Mouse (Mus musculus) heart, postnatal 10 days (tissue): ENCODE results near the gene Pdxk. TPM values are rescaled to one million over a fixed set of nuclear protein-coding genes. Genes with fewer than 3 reads are reported as not detected.

Experiments used
- DNase-seq, 2 experiments: peaks; one replicate each; pipeline ENCODE4 v3.0.0; 2021
- intact Hi-C: fragments of 180-260 bp; cut with DNase I; formaldehyde crosslinking; loops from one replicate; pipeline ENCODE4 v1.15.1; 2025
- total RNA-seq, 2 experiments: library from RNA; stranded (reverse); gene quantifications; 2 replicates each; pipeline ENCODE4 v1.2.3; 2021

The Pdxk gene
- total RNA-seq, 2 experiments from 2014 or later, result 9.4 to 10.0 TPM

DNA sequence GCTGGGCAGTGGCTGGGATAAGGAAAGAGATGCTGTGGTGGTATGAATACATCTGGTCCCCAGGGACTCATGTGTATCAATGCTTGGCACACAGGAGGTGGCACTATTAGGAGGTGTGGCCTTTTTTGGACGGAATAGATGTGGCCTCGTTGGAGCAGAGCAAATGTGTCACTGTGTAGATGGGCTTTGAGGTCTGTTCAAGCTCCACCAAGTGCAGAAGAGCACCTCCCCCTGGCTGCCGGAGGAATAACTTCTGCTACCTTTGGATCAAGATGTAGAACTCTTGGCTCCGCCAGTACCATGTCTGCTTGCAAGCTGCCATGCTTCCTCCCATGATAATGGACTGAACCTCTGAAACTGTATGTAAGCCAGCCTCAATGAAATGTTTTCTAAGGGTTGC lies 3.0 kb downstream of the Pdxk start:
- no peak for DNase-seq

GRCm38 (mm10) chr10:78460463-78460862 lies 4.3 kb downstream of the Pdxk start:
- intact Hi-C loops, result no loop called here
- peak in 1 of 2 experiments; percentile 31 for DNase-seq

More for the DNA sequence above, 3.0 kb downstream of the Pdxk start:
- intact Hi-C loops, result no loop called here

GRCm38 (mm10) chr10:78458348-78459111 lies 6.2 kb downstream of the Pdxk start:
- intact Hi-C loops, result no loop called here
- DNase-seq, result peak; percentile 43 to 56

- DNase-seq, result peak; percentile 67
- intact Hi-C loops, result no loop called here
These were observed 7.1 kb downstream of the Pdxk start for GRCm38 (mm10) chr10:78457495-78458347.

- DNase-seq, result no peak
- intact Hi-C loops, result no loop called here
These were observed 8.1 kb downstream of the Pdxk start for GRCm38 (mm10) chr10:78456696-78457095.

DNA sequence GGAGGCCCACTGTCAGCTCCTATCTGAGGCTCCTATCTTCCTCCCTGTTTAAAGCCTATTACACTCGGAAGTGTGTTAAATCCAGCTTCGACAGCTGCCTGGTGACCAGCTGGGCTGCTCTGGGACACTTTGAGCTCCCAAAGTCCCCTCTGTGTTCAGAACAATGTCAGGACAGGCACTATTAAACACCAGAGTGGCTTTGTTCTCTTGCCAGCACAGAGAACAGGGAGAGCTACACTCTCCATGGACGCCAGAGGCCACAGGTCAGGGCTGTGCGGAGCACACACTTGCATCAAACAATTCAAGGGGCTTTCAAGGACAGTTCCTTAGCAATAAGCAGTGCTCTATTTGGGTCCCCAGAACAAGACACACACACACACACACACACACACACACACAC lies 12.1 kb downstream of the Pdxk start:
- intact Hi-C loops, result no loop called here
- no peak for DNase-seq

GRCm38 (mm10) chr10:78450761-78451160 lies 14.0 kb downstream of the Pdxk start:
- DNase-seq, result no peak
- intact Hi-C loops, result no loop called here

DNA sequence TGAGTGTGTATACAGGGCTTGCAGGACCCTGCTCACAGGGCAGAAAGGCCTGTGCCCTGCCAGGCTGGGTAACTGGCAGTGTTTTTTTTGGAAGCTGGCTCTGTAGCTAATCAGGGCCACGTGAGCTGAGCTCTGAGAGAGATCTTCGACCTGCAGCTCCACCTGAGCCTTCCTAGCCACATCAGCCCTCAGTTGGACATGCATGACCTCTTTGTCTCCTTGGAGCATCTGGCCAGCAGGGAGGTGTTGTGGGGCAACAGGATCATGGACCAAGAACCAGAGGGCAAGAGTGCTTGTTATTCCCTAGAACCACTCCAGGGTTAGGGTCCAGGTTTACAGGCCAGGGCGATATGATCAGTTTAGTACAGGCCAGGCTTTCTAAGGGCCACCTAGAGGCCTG lies 17.4 kb downstream of the Pdxk start:
- DNase-seq, result no peak
- intact Hi-C loops, result no loop called here

- DNase-seq, result no peak
- intact Hi-C loops, result no loop called here
These were observed 18.6 kb downstream of the Pdxk start for GRCm38 (mm10) chr10:78446195-78446594.

- intact Hi-C loops, result no loop called here
- no peak for DNase-seq
These were observed 22.5 kb downstream of the Pdxk start for GRCm38 (mm10) chr10:78442292-78442691.

GRCm38 (mm10) chr10:78441606-78442005 lies 23.2 kb downstream of the Pdxk start:
- intact Hi-C loops, result loop anchor here (2.0 kb wide), 1 partner anchor 45 kb away; no protein-coding TSS in a partner anchor
- DNase-seq, result no peak

DNA sequence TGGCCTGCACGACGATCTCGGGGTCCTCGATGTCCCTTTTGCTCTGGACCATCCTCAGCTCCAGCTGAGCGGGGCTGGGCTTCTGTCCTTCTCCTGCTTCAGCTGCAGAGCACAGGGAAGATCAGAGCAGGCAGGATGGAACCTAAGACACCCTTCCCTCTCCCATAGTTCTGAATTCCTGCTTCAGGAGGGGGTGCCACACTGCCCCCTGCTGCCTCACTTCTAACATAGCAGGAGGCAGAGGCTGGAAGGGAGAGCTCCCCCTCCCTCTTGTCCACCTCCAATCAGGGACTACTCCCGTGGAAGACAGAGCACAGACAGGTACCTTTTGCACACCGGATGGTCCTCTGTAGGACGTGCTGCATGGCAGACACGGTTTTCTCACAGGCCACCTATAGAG lies 24.0 kb downstream of the Pdxk start:
- intact Hi-C loops, result loop anchor here (2.0 kb wide), 1 partner anchor 46 kb away; no protein-coding TSS in a partner anchor
- DNase-seq, result peak in 1 of 2 experiments; percentile 42

DNA sequence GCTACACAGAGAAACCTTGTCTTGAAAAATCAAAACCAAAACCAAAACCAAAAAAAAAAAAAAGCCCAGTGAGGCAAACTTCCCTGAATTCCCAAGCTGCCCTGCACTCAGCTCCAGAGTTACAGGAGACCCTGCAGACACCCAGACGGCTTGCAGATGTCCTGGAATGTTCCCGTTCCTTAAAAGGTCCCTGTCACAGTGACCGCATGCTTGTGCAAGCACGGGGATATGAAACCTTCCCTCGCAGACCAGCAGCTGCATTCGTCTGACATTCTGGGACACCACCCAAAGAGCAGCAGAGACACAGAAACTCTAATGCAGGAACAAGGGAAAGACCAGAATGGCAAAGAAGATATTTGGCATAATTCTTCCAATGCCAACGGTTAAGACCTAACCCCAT lies 24.8 kb downstream of the Pdxk start:
- intact Hi-C loops, result loop anchor here (2.0 to 10.0 kb wide), 2 partner anchors 47 to 165 kb away; no protein-coding TSS in a partner anchor
- peak; percentile 37 to 39 for DNase-seq

DNA sequence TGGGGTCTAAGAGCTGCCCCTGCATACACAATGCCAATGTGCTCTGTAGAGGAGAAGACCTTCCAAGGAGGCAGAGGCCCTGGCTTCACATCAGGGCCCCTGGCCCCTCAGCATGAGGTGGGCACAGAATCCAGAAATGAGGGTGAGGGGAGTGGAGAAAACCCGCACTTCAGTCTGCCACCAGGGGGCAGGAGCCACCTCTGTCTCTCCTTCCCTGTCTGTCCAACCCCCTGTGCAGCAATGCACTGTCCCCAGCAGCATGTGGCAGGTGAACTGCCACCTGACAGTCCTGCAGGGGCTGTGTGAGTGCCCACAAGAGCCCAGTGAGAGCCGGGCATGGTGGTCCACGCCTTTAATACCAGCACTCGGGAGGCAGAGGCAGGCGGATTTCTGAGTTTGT lies 25.2 kb downstream of the Pdxk start:
- DNase-seq, result peak in 1 of 2 experiments; percentile 27
- intact Hi-C loops, result loop anchor here (10.0 kb wide), 1 partner anchor 165 kb away; no protein-coding TSS in a partner anchor

GRCm38 (mm10) chr10:78438094-78438493 lies 26.7 kb downstream of the Pdxk start:
- DNase-seq, result peak; percentile 75 to 89
- intact Hi-C loops, result loop anchor here (10.0 kb wide), 1 partner anchor 167 kb away; no protein-coding TSS in a partner anchor

- intact Hi-C loops, result loop anchor here (10.0 kb wide), 1 partner anchor 172 kb away; no protein-coding TSS in a partner anchor
These were observed 31.9 kb downstream of the Pdxk start for GRCm38 (mm10) chr10:78432853-78433252.

DNA sequence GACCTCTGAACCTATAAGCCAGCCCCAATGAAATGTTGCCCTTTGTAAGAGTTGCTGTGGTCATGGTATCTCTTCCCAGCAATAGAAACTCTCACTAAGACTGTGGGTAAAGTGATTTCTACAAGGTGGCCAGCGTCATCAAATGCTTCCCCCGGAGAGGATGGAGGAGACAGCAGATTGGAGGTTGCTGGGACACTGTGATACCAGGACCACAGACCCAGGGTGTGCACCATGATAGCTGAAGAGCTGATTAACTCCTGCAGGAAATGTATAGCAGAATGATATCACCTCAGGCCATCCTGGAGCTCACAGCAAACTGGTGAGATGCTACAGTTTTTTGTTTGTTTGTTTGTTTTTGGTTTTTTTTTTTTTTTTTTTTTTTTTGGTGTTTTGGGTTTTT lies 35.0 kb downstream of the Pdxk start:
- intact Hi-C loops, result loop anchor here (10.0 kb wide), 1 partner anchor 175 kb away; no protein-coding TSS in a partner anchor
- no peak for DNase-seq

More at GRCm38 (mm10) chr10:78432853-78433252, 31.9 kb downstream of the Pdxk start:
- DNase-seq, result no peak

DNA sequence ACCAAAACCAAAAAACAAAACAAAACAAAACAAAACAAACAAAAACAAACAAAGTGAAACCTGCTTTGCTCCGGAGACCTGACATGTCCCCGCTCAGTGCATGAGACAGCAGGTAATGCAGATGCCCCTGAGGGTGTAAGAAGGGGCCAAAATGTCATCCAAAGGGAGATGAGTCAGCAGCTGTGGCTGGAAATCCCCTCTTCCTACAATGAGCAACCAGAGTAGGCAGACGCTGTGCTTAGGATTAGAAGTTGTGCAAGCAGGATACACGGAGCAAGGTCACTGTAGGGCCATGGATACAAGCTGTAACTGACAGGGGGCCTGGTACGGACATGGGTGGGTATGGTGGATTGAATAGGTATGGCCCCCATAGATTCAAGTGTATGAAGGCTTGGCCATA lies 35.6 kb downstream of the Pdxk start:
- intact Hi-C loops, result no loop called here
- no peak for DNase-seq

GRCm38 (mm10) chr10:78428070-78428469 lies 36.7 kb downstream of the Pdxk start:
- intact Hi-C loops, result no loop called here
- no peak for DNase-seq

GRCm38 (mm10) chr10:78426117-78426735 lies 38.5 kb downstream of the Pdxk start:
- intact Hi-C loops, result no loop called here
- DNase-seq, result peak; percentile 17 to 34
